Mouse (Mus musculus) layer of hippocampus, adult 8-10 months (tissue): ENCODE results near the gene Heatr1. TPM values are rescaled to one million over a fixed set of nuclear protein-coding genes. Genes with fewer than 3 reads are reported as not detected.

Experiments
- DNase-seq, 2 experiments: peaks; one replicate each; pipeline ENCODE4 v3.0.0; 2022; ENCODE audit warnings: low spot score in 2 of 2
- total RNA-seq, 4 experiments: library from RNA; stranded (reverse); gene quantifications; 2 replicates each; pipeline ENCODE4 v1.2.4; 2022

Gene Heatr1
- 10 to 100 TPM; 26.6 to 32.4 (median 28.3) TPM for total RNA-seq

GRCm38 (mm10) chr13:12394609-12395505, at the start of gene Heatr1:
Heatr1 (plus strand) TSS chr13:12395027.
- DNase-seq: peak; percentile 95 to 96

- DNase-seq: no peak
Observed at GRCm38 (mm10) chr13:12346837-12347236, 48.0 kb upstream of the Heatr1 start.

GRCm38 (mm10) chr13:12349197-12349824, 45.5 kb upstream of the Heatr1 start:
- DNase-seq: no peak

GRCm38 (mm10) chr13:12356184-12356583, 38.6 kb upstream of the Heatr1 start:
- DNase-seq: no peak

- DNase-seq: no peak
Observed at GRCm38 (mm10) chr13:12357554-12357953, 37.3 kb upstream of the Heatr1 start.

GRCm38 (mm10) chr13:12361486-12361885, 33.3 kb upstream of the Heatr1 start:
- no peak for DNase-seq

- DNase-seq: no peak
Observed at GRCm38 (mm10) chr13:12369041-12369621, 25.7 kb upstream of the Heatr1 start.

- DNase-seq: no peak
Observed at GRCm38 (mm10) chr13:12369930-12370329, 24.9 kb upstream of the Heatr1 start.

GRCm38 (mm10) chr13:12372755-12373154, 22.1 kb upstream of the Heatr1 start:
- no peak for DNase-seq

GRCm38 (mm10) chr13:12376778-12377177, 18.0 kb upstream of the Heatr1 start:
- no peak for DNase-seq

- no peak for DNase-seq
Observed at GRCm38 (mm10) chr13:12384796-12385195, 10.0 kb upstream of the Heatr1 start.

- no peak for DNase-seq
Observed at GRCm38 (mm10) chr13:12386286-12386685, 8.5 kb upstream of the Heatr1 start.

- no peak for DNase-seq
Observed at GRCm38 (mm10) chr13:12395571-12395970, 744 bp downstream of the Heatr1 start.

GRCm38 (mm10) chr13:12408343-12409066, 13.7 kb downstream of the Heatr1 start:
- DNase-seq: no peak

GRCm38 (mm10) chr13:12412016-12412415, 17.2 kb downstream of the Heatr1 start:
- no peak for DNase-seq

- no peak for DNase-seq
Observed at GRCm38 (mm10) chr13:12420596-12420995, 25.8 kb downstream of the Heatr1 start.

- no peak for DNase-seq
Observed at GRCm38 (mm10) chr13:12428556-12428955, 33.7 kb downstream of the Heatr1 start.

GRCm38 (mm10) chr13:12433843-12434242, 39.0 kb downstream of the Heatr1 start:
- no peak for DNase-seq

GRCm38 (mm10) chr13:12439586-12439985, 44.8 kb downstream of the Heatr1 start:
- no peak for DNase-seq

- DNase-seq: no peak
Observed at GRCm38 (mm10) chr13:12440813-12441212, 46.0 kb downstream of the Heatr1 start.

GRCm38 (mm10) chr13:12442008-12442587, 47.3 kb downstream of the Heatr1 start:
- DNase-seq: peak; percentile 63 to 64
